Mouse (Mus musculus): ENCODE data around the gene Slc43a2.
"Not testable (repeated sequence)": the region's sequence is repeated elsewhere in the genome, so short reads cannot be mapped to it uniquely, and the experiment has no call there.

The Slc43a2 gene

DNA sequence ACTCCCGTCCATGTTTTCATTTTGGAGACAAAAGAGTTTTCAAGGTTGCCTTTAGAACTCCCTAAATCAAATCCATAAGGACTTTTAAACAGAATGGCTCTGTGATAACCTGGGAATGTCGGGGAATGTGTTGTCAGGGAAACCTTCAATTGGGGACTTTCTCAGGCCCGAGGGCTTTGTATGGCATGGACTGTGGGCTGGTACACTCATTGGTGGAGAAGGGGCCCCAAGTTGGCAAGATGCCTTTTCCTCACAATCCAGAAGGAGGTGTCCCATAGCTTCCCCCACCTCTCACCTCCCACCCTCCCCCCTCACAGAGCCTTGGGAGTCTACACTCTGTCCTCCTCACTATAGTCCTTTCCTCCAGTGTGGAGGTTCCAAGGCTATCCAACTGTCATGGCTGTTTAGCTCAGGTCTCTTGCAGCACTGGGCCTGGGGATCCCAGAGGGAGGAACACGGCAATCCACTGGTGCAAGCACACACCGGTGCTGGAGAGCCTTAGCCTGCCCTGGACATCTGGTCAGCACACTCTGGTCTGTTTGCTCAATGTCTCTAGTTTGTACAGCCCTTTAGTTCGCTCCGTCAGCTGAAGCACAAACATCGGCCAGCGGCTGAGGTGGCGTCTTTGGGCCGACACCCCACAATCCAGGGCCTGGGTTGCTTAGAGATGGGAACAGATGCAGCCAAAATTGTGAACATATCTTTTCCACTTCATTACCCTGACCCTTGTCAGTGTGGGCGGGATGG is 18.9 kb downstream of the Slc43a2 start:
- DNase-seq (ENCODE audit: low read depth, low spot score) = no peak

DNA sequence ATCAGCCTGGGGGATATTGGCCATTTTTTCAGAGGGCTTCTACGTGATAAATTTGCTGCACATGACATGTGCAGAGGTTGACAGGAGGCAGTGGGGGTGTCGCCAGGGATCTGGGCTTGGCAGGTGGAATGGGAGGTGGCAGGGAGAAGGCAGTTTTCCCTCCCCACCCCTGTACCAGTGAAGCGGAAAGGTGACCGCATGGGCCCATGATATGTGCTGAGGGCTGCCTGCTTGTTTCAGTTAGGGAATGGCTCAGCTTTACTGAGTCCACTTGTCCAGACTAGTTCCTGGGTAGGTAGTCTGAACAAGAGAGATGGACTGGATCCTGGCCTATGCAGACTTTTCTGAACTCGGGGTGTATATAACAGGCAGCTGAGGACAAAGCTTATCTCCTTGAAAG is 19.8 kb downstream of the Slc43a2 start:
- no peak for DNase-seq (ENCODE audit: low read depth, low spot score)

- no peak for DNase-seq (ENCODE audit: low read depth, low spot score)
Observed at GRCm38 (mm10) chr11:75551961-75552441, 20.5 kb downstream of the Slc43a2 start.

DNA sequence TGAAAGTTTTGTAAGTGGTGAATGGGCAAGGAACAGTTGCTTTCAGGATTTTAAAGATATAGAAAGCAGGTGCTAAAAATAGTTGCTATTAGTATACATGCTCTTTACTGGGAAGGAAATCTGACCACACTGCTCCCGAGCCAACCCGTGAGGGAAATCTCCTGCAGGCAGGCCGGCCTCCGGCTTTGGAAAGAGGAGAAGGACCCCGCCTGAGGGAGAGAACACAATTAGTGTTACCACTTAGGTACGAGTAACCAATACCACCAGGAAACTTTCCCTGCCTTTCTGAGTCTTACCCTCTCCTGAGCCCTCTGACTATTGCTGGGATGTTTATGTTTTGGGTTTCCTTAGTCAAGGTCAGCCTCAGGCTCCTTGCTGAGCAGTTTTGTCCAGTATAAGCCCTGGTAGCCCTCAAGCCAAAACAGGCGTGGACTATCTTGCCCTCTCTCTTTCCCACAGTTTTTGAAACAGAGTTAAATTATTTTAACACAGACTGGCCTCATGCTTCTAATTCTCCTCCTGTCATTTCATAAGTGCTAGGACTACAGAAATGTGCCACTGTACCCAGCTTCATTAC is 21.5 kb downstream of the Slc43a2 start:
- no peak for DNase-seq (ENCODE audit: low read depth, low spot score)

- DNase-seq (ENCODE audit: low read depth, low spot score) = not testable (repeated sequence)
Observed at GRCm38 (mm10) chr11:75556006-75556405, 24.5 kb downstream of the Slc43a2 start.

DNA sequence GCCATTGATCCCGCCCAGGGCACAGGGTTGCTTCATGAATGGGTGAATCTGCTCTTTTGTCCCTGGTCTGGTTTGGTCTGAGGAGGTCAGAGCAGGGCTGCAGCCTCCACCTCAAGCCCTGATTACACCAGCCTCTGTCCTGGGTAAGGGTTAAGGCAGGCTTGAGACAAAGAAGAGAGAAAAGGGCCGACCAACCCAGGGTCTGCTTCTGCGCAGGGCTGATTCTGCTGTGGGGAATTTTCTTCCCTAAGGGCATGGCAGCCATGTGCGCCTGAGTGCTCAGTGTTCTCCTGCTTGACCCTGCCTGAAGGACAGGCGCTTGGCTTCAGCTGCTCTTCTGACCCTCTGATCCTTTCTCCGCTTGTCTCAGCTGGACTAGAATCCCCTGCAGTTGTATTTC is 25.6 kb downstream of the Slc43a2 start:
- no peak for DNase-seq (ENCODE audit: low read depth, low spot score)

GRCm38 (mm10) chr11:75558101-75558500 is 26.6 kb downstream of the Slc43a2 start:
- no peak for DNase-seq (ENCODE audit: low read depth, low spot score)

GRCm38 (mm10) chr11:75559870-75560504 is 28.5 kb downstream of the Slc43a2 start:
- DNase-seq (ENCODE audit: low read depth, low spot score) = no peak

GRCm38 (mm10) chr11:75560530-75561409 is 29.3 kb downstream of the Slc43a2 start:
- no peak for DNase-seq (ENCODE audit: low read depth, low spot score)

GRCm38 (mm10) chr11:75561410-75561791 is 29.9 kb downstream of the Slc43a2 start:
- no peak for DNase-seq (ENCODE audit: low read depth, low spot score)

DNA sequence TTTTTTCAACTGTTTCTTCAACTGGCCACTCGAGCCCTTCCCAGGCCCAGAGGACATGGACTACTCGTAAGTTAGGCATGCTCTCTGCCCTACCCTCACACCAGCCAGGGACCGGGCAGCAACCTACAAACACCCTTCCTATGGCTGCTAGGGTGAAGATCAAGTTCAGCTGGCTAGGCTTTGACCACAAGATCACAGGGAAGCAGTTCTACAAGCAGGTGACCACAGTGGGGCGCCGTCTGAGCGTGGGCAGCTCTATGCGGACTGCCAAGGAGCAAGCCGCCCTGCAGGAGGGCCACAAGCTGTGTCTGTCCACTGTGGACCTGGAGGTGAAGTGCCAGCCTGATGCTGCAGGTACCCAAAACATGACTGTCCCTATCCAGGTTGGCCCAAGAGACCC is 31.3 kb downstream of the Slc43a2 start:
- DNase-seq (ENCODE audit: low read depth, low spot score) = no peak

- no peak for DNase-seq (ENCODE audit: low read depth, low spot score)
Observed at GRCm38 (mm10) chr11:75563851-75564548, 32.5 kb downstream of the Slc43a2 start.

DNA sequence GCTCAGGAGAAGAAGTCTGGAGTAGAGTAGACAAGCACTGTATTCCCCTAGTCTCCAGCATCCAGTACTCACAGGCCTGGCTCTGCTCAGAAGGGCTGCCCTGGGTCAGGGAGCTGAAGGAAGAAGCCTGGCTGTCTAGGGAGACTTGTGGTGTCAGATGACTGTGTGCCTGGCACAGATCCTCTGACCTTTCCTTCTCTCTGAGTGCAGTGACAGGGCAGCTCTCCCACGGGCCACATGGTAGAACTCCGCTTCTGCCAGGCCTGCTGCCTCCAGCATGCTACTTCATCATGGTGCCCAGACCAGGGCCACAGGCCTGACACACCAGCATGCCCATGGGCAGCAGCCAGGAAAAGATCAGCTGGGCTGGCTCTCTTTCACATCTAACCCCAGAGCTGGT is 34.4 kb downstream of the Slc43a2 start:
- no peak for DNase-seq (ENCODE audit: low read depth, low spot score)

DNA sequence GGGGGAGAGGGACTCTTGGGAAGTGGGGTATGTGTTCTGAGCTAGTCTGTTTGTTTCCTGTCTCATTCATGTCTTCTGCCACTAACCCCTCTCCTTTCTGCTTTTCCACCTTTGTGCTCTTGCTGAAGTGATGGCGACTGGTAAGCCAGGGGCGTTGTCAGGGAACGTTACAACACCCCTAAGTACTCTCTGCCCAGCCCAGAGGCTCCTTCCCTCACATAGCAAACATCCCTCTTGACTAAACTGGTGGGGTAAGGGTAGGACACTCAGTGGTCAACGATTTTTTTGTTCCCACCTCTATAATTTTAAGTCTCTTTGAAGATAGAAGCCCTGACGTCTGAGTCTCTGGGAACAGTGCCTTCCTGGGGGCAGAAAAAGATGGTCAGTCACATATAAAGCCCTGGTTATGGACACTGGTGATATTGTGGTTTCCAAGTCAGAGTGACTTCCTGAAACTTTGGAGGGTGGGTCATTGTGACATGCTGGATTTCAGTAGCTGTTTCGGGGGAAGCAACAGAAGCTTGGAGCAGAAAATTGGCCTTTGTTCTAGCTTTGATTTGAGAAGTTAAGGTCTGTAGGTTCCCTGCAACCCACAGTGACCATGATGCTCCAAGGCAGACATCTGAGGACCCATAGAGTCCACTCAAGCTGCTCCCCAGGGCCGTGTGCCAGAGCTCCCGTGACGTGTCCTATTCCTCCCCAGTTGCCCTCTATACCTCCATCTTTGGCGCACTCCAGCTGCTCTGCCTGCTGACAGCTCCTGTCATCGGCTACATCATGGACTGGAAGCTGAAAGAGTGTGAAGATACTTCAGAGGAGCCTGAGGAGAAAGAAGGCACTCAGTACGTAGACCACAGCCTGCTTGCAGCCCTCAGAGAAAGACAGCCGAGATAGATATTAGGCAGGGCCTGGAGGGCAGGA is 35.0 kb downstream of the Slc43a2 start:
- DNase-seq (ENCODE audit: low read depth, low spot score) = no peak

DNA sequence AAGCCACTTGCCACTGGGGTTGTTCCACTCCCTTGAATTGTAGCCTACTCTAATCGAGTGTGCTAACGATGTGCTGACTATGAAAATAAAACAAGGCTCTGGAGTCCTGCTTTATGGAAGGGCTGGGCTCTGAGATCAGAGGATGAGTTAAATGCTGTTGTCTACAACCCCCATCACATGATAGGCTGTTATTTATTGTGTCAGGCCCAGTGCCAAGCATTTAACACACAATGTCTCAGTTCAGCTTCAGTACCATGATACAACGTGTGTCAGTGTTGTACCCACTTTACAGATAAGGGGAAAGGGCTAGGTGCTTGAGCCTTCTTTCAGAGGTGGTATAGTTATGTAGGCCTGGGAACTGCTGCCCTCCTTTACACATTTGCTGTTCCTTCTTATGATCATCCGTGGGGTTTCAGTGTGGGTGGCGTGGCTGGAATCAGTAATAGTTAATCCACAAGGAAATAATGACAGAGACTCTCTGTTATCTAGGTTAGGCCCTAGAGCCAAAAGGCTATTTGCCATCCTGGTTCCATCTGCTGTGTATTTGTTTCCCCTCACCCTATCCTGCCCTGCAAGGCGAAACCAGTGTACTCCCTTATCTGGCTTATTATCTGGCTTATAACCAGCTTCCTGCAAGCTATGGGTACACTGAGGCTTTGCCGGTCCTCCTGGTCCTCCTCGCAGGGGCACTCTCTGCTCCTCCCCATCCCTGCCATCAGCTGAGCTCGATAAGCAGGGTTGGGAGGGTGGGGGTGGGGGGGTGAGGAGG is 36.0 kb downstream of the Slc43a2 start:
- no peak for DNase-seq (ENCODE audit: low read depth, low spot score)

- DNase-seq (ENCODE audit: low read depth, low spot score) = no peak
Observed at GRCm38 (mm10) chr11:75568115-75568511, 36.6 kb downstream of the Slc43a2 start.

- no peak for DNase-seq (ENCODE audit: low read depth, low spot score)
Observed at GRCm38 (mm10) chr11:75568962-75569361, 37.5 kb downstream of the Slc43a2 start.

GRCm38 (mm10) chr11:75570375-75571125 is 39.1 kb downstream of the Slc43a2 start:
- no peak for DNase-seq (ENCODE audit: low read depth, low spot score)

All from mesoderm, embryonic 11.5 days (tissue).